Mouse (Mus musculus) cerebellum, adult 18-20 months (tissue): ENCODE measurements at regions not wholly inside any gene's neighbourhood (a gene's known extent, or its start where the extent isn't known, plus 50 kb on each side); places are given as distances from the start of the nearest gene placed in this dataset.

Source experiments
- DNase-seq, 2 experiments: peaks; one replicate each; pipeline ENCODE4 v3.0.0; 2021

DNA sequence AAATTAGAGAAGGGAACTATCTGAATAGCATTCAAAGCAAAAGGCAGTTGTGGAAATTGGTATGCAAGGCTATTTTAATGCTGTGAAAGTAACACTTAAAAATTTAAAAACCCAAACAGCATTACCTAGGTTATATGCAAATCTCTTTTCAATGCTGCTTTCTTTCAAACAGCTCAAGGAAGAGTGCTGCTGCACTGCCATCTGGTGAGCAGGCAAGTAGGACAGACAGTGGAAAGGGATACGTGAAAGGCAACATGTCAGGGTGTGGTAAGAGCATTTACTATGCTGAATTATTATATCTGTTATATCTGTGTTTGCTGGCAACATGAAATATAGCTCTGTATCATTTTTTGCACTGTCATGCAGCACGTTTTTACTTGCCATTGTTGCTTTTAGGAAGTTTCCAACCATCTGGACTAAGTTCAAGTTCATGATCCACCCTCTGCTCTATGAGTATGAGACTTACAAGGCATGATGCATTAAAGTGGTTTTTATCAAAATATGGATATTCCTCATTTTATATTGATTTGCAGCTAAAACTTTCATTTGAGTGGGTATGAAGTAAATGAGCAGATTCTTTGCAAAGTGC lies 1223.0 kb downstream of the Dnajb9 start:
- DNase-seq = peak in 1 of 2 experiments; percentile 2

DNA sequence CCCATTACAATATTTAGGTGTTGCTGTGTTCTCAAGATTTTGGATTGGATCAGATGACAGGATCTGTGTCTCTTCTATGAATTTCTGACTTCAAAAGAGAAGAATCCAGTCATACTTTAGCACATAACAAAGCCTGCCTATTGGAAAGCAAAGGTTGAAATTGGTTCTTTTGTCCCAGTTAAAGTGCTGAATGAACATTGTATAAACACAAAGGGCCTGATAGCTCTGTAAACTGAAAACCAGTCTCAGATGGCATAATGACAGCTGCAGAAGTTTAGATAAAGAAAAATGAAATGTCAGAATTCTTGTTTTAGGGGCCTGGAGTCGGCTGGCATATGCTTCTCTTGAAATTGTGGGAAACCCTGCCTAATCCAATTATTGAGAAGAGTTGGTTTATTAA lies 1223.6 kb downstream of the Dnajb9 start:
- DNase-seq = no peak

DNA sequence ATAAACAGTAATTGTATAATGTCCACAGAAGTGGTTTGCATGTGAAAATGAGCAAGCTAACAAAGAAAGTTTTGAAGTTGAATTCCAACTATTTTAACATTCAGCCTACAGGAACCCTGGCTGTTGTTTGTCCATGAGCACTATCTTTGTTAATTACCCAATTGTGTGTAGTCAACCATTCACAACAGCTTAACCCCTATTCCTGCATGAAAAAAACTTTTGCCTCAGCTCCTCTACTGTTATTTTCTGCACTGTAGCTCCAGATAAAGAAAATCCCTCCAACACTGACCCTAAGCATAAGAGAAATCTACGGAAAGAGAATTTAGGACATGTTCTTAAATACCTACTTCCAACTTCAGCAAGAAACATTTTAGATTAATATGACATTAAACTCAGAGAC lies 1224.0 kb downstream of the Dnajb9 start:
- DNase-seq = no peak

DNA sequence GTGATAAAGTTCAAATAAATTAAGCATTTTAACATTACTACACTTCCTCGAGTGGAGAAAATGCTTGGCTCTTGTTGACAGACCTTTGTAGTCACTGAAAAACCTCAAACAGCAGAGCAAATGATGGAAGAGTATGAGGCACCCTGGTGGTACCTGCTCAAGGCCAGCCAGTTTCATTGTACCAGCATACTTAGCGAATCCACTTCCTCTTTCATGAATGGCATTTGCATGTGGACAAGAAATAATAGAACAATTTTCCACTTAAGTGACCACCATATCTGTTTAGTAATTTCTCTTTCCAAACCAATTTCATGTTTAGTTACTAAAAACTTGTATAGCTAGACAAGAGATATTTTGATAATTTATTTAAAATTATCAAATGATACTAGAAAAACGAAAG lies 1231.3 kb downstream of the Dnajb9 start:
- DNase-seq = no peak

DNA sequence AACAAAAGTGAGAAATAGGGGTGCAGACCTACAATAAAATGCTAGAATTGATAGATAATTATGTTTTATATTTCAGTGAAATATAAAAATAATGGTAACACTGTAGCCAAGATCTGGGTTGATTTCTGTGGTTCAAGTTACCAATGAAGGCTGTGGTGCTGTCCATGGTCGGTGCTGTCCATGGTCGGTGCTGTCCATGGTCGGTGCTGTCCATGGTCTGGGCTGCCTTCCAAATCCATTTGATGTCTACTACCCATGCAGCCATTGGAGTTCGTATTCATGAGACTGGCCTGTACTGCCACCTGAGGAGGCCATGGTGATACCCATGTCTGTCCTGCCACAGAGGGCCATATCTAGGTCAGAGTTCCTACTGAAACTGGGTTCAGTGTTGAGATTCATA lies 1237.4 kb downstream of the Dnajb9 start:
- DNase-seq = no peak

DNA sequence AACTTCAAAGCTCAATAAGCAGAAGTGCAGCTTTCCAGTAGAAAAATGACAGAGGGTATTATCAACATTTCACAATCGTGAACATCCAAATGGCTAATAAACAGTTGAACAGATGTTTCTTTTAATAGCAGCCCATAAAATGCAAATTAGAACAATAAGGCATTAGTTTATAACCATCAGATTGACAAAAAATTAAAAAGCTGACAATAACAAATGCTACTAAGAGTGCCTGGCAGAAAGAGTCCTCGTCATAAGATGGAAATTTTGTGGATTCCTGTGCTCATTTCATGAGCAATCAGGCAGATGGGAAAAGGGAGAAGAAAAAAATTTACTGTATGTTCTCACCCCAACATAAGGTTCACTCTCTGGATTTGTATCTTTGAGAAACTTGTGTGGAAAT lies 1248.6 kb downstream of the Dnajb9 start:
- no peak for DNase-seq

DNA sequence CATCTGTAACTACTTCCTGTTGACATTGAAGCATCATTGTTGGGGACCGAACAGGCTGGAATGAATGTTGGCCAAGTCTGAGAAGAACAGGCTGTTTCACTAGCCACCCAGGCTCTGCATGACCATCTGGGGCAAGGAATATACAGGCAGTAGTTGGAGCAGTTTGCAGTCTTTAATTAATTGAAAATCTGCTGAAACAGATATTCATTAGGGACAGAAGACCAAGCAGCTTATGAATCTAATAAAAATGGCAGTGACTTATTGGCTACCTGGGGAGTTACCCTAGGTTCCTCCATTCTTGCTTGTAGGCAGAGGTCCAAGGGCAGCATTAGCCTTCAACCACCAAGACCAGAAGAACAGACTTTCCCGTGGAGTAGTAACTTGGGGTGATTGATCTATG lies 1262.2 kb downstream of the Dnajb9 start:
- DNase-seq = no peak

DNA sequence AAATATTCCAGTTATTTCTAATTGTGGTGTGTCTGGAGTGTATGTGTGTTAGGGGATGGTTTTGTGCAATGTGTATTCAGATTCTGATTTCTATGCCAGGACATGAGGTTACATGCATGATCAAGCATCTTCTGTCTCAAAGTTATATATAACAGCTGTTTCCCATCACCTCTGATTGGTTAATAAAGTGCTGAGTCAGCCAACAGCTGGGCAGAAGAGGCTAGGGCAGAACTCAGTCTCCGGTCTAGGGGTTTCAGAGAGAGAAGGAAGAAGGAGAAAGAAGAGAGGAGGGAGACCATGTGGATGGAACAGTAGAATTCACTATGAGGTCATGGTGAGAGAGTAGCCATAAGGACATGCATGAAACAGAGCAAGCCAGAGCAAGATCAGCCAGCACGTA lies 1295.8 kb downstream of the Dnajb9 start:
- no peak for DNase-seq
